Mouse (Mus musculus): Measurements from ENCODE around the gene Wdr76. TPM values are rescaled to one million over a fixed set of nuclear protein-coding genes. Genes with fewer than 3 reads are reported as not detected.

Gene Wdr76
- polyA plus RNA-seq, 1 experiment from 2014 or later = 9.9 TPM

- Histone ChIP-seq H3K9me3 (ENCODE audit: control insufficient read depth, low read length) (no peaks in the 10 kb centered on the region), H3K4me3 (ENCODE audit: low read depth, low read length) (no peak overlapping the region), H3K9ac (ENCODE audit: low read length) (no peak overlapping the region), H3K4me1 (replicated peaks; ENCODE audit: control insufficient read depth, insufficient read depth, low read length) (no peaks in the 10 kb centered on the region), H3K4me2 (ENCODE audit: low read length) (no peak overlapping the region), H3K36me3 (ENCODE audit: control insufficient read depth, insufficient read depth, low read length) (0 out of 2 replicates have a peak, but pooled peaks cover 8% of the 10 kb centered on the region), H3K27ac (ENCODE audit: low read depth) (no peak overlapping the region), H3K27me3 (replicated peaks; ENCODE audit: control insufficient read depth, insufficient read depth, low read length) (no peaks in the 10 kb centered on the region)
- DNase-seq (ENCODE audit: low spot score) (no peak), ATAC-seq (replicated peaks; ENCODE audit: low FRiP score, low TSS enrichment, low read depth) (no peak)
- WGBS = 72% methylated on average over 8 of the region's 8 CpGs
These were observed 44.7 kb downstream of the Wdr76 start for GRCm38 (mm10) chr2:121551271-121551670.

- ATAC-seq (replicated peaks; ENCODE audit: low FRiP score, low TSS enrichment, low read depth) (no peak), DNase-seq (ENCODE audit: low spot score) (no peak)
- Histone ChIP-seq H3K9me3 (ENCODE audit: control insufficient read depth, low read length) (no peaks in the 10 kb centered on the region), H3K27me3 (replicated peaks; ENCODE audit: control insufficient read depth, insufficient read depth, low read length) (no peaks in the 10 kb centered on the region), H3K9ac (ENCODE audit: low read length) (no peak overlapping the region), H3K4me3 (ENCODE audit: low read depth, low read length) (no peak overlapping the region), H3K36me3 (ENCODE audit: control insufficient read depth, insufficient read depth, low read length) (no peaks in the 10 kb centered on the region), H3K4me1 (replicated peaks; ENCODE audit: control insufficient read depth, insufficient read depth, low read length) (no peaks in the 10 kb centered on the region), H3K4me2 (ENCODE audit: low read length) (no peak overlapping the region), H3K27ac (ENCODE audit: low read depth) (no peak overlapping the region)
- 97% methylated on average over 3 of the region's 3 CpGs for WGBS
These were observed 56.6 kb downstream of the Wdr76 start for GRCm38 (mm10) chr2:121563117-121563516.

GRCm38 (mm10) chr2:121565911-121566310 lies 59.4 kb downstream of the Wdr76 start:
- no peaks in the 10 kb centered on the region for H3K9me3 ChIP-seq (ENCODE audit: control insufficient read depth, low read length)
- 77% methylated on average over 5 of the region's 5 CpGs for WGBS
- no peaks in the 10 kb centered on the region for H3K4me1 ChIP-seq (replicated peaks; ENCODE audit: control insufficient read depth, insufficient read depth, low read length)
- H3K4me2 ChIP-seq (ENCODE audit: low read length) = no peak overlapping the region
- DNase-seq (ENCODE audit: low spot score) = no peak
- H3K27ac ChIP-seq (ENCODE audit: low read depth) = no peak overlapping the region
- no peak overlapping the region for H3K9ac ChIP-seq (ENCODE audit: low read length)
- no peaks in the 10 kb centered on the region for H3K27me3 ChIP-seq (replicated peaks; ENCODE audit: control insufficient read depth, insufficient read depth, low read length)
- H3K4me3 ChIP-seq (ENCODE audit: low read depth, low read length) = no peak overlapping the region
- ATAC-seq (replicated peaks; ENCODE audit: low FRiP score, low TSS enrichment, low read depth) = no peak
- H3K36me3 ChIP-seq (ENCODE audit: control insufficient read depth, insufficient read depth, low read length) = no peaks in the 10 kb centered on the region

- DNase-seq (ENCODE audit: low spot score) (no peak), ATAC-seq (replicated peaks; ENCODE audit: low FRiP score, low TSS enrichment, low read depth) (no peak)
- Histone ChIP-seq H3K27me3 (replicated peaks; ENCODE audit: control insufficient read depth, insufficient read depth, low read length) (no peaks in the 10 kb centered on the region), H3K4me2 (ENCODE audit: low read length) (no peak overlapping the region), H3K9me3 (ENCODE audit: control insufficient read depth, low read length) (no peaks in the 10 kb centered on the region), H3K36me3 (ENCODE audit: control insufficient read depth, insufficient read depth, low read length) (no peaks in the 10 kb centered on the region), H3K9ac (ENCODE audit: low read length) (no peak overlapping the region), H3K4me1 (replicated peaks; ENCODE audit: control insufficient read depth, insufficient read depth, low read length) (no peaks in the 10 kb centered on the region), H3K27ac (ENCODE audit: low read depth) (no peak overlapping the region), H3K4me3 (ENCODE audit: low read depth, low read length) (no peak overlapping the region)
- WGBS = 85% methylated on average over 3 of the region's 3 CpGs
These were observed 63.5 kb downstream of the Wdr76 start for GRCm38 (mm10) chr2:121570049-121570448.

GRCm38 (mm10) chr2:121570999-121571655 lies 64.6 kb downstream of the Wdr76 start:
- no peak for ATAC-seq (replicated peaks; ENCODE audit: low FRiP score, low TSS enrichment, low read depth)
- Histone ChIP-seq H3K4me2 (ENCODE audit: low read length) (no peak overlapping the region), H3K4me1 (replicated peaks; ENCODE audit: control insufficient read depth, insufficient read depth, low read length) (no peaks in the 10 kb centered on the region; the same call in 1 of the 2 replicates), H3K27me3 (replicated peaks; ENCODE audit: control insufficient read depth, insufficient read depth, low read length) (no peaks in the 10 kb centered on the region), H3K36me3 (ENCODE audit: control insufficient read depth, insufficient read depth, low read length) (no peaks in the 10 kb centered on the region), H3K27ac (ENCODE audit: low read depth) (no peak overlapping the region), H3K4me3 (ENCODE audit: low read depth, low read length) (no peak overlapping the region), H3K9me3 (ENCODE audit: control insufficient read depth, low read length) (no peaks in the 10 kb centered on the region), H3K9ac (ENCODE audit: low read length) (no peak overlapping the region)
- no peak for DNase-seq (ENCODE audit: low spot score)
- WGBS = 71% methylated on average over 8 of the region's 8 CpGs

GRCm38 (mm10) chr2:121571780-121572179 lies 65.3 kb downstream of the Wdr76 start:
- no peak overlapping the region for H3K27ac ChIP-seq (ENCODE audit: low read depth)
- WGBS = 15% methylated on average over 7 of the region's 7 CpGs

GRCm38 (mm10) chr2:121574066-121574630 lies 67.6 kb downstream of the Wdr76 start:
- ATAC-seq (replicated peaks; ENCODE audit: low FRiP score, low TSS enrichment, low read depth) (no peak), DNase-seq (ENCODE audit: low spot score) (no peak)
- Histone ChIP-seq H3K9ac (ENCODE audit: low read length) (no peak overlapping the region), H3K9me3 (ENCODE audit: control insufficient read depth, low read length) (no peaks in the 10 kb centered on the region), H3K36me3 (ENCODE audit: control insufficient read depth, insufficient read depth, low read length) (no peaks in the 10 kb centered on the region), H3K4me1 (replicated peaks; ENCODE audit: control insufficient read depth, insufficient read depth, low read length) (no peaks in the 10 kb centered on the region; the same call in 1 of the 2 replicates), H3K27ac (ENCODE audit: low read depth) (no peak overlapping the region), H3K4me3 (ENCODE audit: low read depth, low read length) (no peak overlapping the region), H3K4me2 (ENCODE audit: low read length) (no peak overlapping the region), H3K27me3 (replicated peaks; ENCODE audit: control insufficient read depth, insufficient read depth, low read length) (no peaks in the 10 kb centered on the region)
- WGBS = 68% methylated on average over 9 of the region's 9 CpGs

More at GRCm38 (mm10) chr2:121571780-121572179, 65.3 kb downstream of the Wdr76 start:
- no peak overlapping the region for H3K4me3 ChIP-seq (ENCODE audit: low read depth, low read length)
- no peaks in the 10 kb centered on the region; the same call in 1 of the 2 replicates for H3K4me1 ChIP-seq (replicated peaks; ENCODE audit: control insufficient read depth, insufficient read depth, low read length)
- H3K9me3 ChIP-seq (ENCODE audit: control insufficient read depth, low read length) = no peaks in the 10 kb centered on the region
- H3K9ac ChIP-seq (ENCODE audit: low read length) = no peak overlapping the region
- ATAC-seq (replicated peaks; ENCODE audit: low FRiP score, low TSS enrichment, low read depth) (peak; percentile 81), DNase-seq (ENCODE audit: low spot score) (peak; percentile 91)
- no peaks in the 10 kb centered on the region for H3K36me3 ChIP-seq (ENCODE audit: control insufficient read depth, insufficient read depth, low read length)
- H3K27me3 ChIP-seq (replicated peaks; ENCODE audit: control insufficient read depth, insufficient read depth, low read length) = no peaks in the 10 kb centered on the region
- no peak overlapping the region for H3K4me2 ChIP-seq (ENCODE audit: low read length)

- Histone ChIP-seq H3K9me3 (ENCODE audit: control insufficient read depth, low read length) (no peaks in the 10 kb centered on the region), H3K36me3 (ENCODE audit: control insufficient read depth, insufficient read depth, low read length) (no peaks in the 10 kb centered on the region), H3K9ac (ENCODE audit: low read length) (no peak overlapping the region), H3K4me1 (replicated peaks; ENCODE audit: control insufficient read depth, insufficient read depth, low read length) (no peaks in the 10 kb centered on the region; the same call in 1 of the 2 replicates), H3K27ac (ENCODE audit: low read depth) (no peak overlapping the region), H3K4me3 (ENCODE audit: low read depth, low read length) (no peak overlapping the region), H3K27me3 (replicated peaks; ENCODE audit: control insufficient read depth, insufficient read depth, low read length) (no peaks in the 10 kb centered on the region), H3K4me2 (ENCODE audit: low read length) (no peak overlapping the region)
- WGBS = 46% methylated on average over 8 of the region's 8 CpGs
- ATAC-seq (replicated peaks; ENCODE audit: low FRiP score, low TSS enrichment, low read depth) = no peak
- no peak for DNase-seq (ENCODE audit: low spot score)
These were observed 69.2 kb downstream of the Wdr76 start for GRCm38 (mm10) chr2:121575741-121576201.
